31 mouse cellular contexts compared by ENCODE assay signal in the genomic region with DNA sequence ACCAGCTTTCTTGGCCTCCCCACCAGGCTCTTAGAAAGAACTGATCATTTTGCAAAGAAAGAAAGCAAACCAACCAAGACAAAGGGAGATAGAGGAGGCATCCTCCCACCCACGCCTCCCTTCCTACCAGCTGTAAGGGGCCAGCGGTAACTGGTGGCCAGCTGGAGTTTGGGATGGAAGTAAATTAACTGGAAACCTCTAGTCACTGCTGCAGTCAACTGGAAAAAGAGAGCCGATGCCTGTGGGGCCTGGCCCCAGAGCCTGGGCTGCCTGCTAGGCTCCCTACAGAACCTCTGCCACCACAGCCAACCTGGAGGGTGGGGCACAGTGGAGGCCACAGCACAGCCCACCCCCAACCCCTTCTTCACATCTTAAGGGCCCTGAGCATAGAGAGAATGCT. TPM values are rescaled to one million over a fixed set of nuclear protein-coding genes. Genes with fewer than 3 reads are reported as not detected.
DNase-seq lines count a peak whose midpoint lies in the region; ATAC-seq and TF ChIP-seq lines count a peak whose summit lies in the region.
"Had no signal": no experiment of that assay in that cellular context is flagged by ENCODE, and none has a peak within 500 bp of the region (broad histone marks: within the 10 kb centered on the region; RNA-seq: fewer than 3 reads in every experiment).

No protein-coding gene starts in this region.

- no peak overlapping the region for H3K4me3 ChIP-seq in kidney, embryonic 14.5 days (ENCODE audit: low read length)
- no peak overlapping the region for H3K4me3 ChIP-seq in kidney, adult 2 months (ENCODE audit: insufficient read depth, low read depth, low read length)
- no peak overlapping the region for H3K4me3 ChIP-seq in midbrain, embryonic 10.5 days
- H3K4me3 ChIP-seq in midbrain, postnatal 0 days (ENCODE audit: low read depth, low read length) = no peak overlapping the region
- H3K4me3 ChIP-seq in hindbrain, embryonic 13.5 days = no peak overlapping the region
- H3K4me3 ChIP-seq in neural tube, embryonic 13.5 days = no peak overlapping the region
- H3K4me3 ChIP-seq: embryonic facial prominence, embryonic 12.5 days; liver, embryonic 12.5 days; megakaryocyte, embryonic 14.5 days had no signal

- 3% methylated on average over 3 of the region's 3 CpGs for WGBS in kidney, embryonic 14.5 days
- 11% methylated on average over 3 of the region's 3 CpGs for WGBS in kidney, adult 2 months
- 3% methylated on average over 3 of the region's 3 CpGs for whole genome bisulfite sequencing in midbrain, embryonic 10.5 days
- WGBS in midbrain, postnatal 0 days = 14% methylated on average over 3 of the region's 3 CpGs
- WGBS in hindbrain, embryonic 13.5 days = 11% methylated on average over 3 of the region's 3 CpGs
- 2% methylated on average over 3 of the region's 3 CpGs for WGBS in neural tube, embryonic 13.5 days

- TF ChIP-seq POLR2A in kidney, adult 2 months (IDR thresholded peaks at IDR 0.05; ENCODE audit: low read depth, low read length) = no peak

- no peak for TF ChIP-seq CTCF in kidney, adult 2 months (conservative IDR thresholded peaks at IDR 0.05; ENCODE audit: insufficient read depth, insufficient read length, low read depth, low read length)
- TF ChIP-seq CTCF in midbrain, postnatal 0 days (IDR thresholded peaks at IDR 0.05) = no peak

- H3K27me3 ChIP-seq in kidney, embryonic 14.5 days (ENCODE audit: control insufficient read depth, insufficient read depth, low read length) = peaks cover 63% of the 10 kb centered on the region
- H3K27me3 ChIP-seq in kidney, adult 2 months (replicated peaks; ENCODE audit: control insufficient read depth, insufficient read depth, low read length) = peaks cover 3% of the 10 kb centered on the region; the same call in 1 of the 2 replicates
- peaks cover 100% of the 10 kb centered on the region for H3K27me3 ChIP-seq in midbrain, embryonic 10.5 days (ENCODE audit: low read depth, poor library complexity, severe bottlenecking)
- H3K27me3 ChIP-seq in midbrain, postnatal 0 days (ENCODE audit: insufficient read depth, low read length) = peaks cover 74% of the 10 kb centered on the region
- peaks cover 96% of the 10 kb centered on the region for H3K27me3 ChIP-seq in hindbrain, embryonic 13.5 days
- H3K27me3 ChIP-seq in neural tube, embryonic 13.5 days = peaks cover 99% of the 10 kb centered on the region

- DNase-seq in kidney, adult 2 months = no peak
- DNase-seq in midbrain, embryonic 10.5 days (ENCODE audit: low spot score) = peak; percentile 37
- no peak for DNase-seq in midbrain, postnatal 0 days (ENCODE audit: low spot score)
- no peak for DNase-seq in adrenal gland, postnatal 14 days
- DNase-seq: adrenal gland, postnatal 36 days; B cell, adult 2 months; cerebellum, adult 18-20 months; cerebellum, postnatal 10 days; gastrocnemius, postnatal 14 days; kidney, postnatal 10 days; left cerebral cortex, postnatal 4 days; liver, postnatal 0 days; lung, postnatal 4 days; right cerebral cortex, postnatal 4 days; thymus, adult 2 months; thymus, postnatal 36 days had no signal

- H3K4me2 ChIP-seq in kidney, embryonic 14.5 days (replicated peaks; ENCODE audit: low read depth, low read length) = no peak overlapping the region
- H3K4me2 ChIP-seq in midbrain, postnatal 0 days (ENCODE audit: low read depth, low read length, poor library complexity, severe bottlenecking) = no peak overlapping the region
- peak overlapping the region; percentile 31; the same call in 1 of the 2 replicates for H3K4me2 ChIP-seq in hindbrain, embryonic 13.5 days
- no peak overlapping the region for H3K4me2 ChIP-seq in neural tube, embryonic 13.5 days
- H3K4me2 ChIP-seq: embryonic facial prominence, embryonic 12.5 days; liver, embryonic 12.5 days had no signal

- H3K27ac ChIP-seq in kidney, embryonic 14.5 days (ENCODE audit: low read depth, low read length) = no peak overlapping the region
- H3K27ac ChIP-seq in kidney, adult 2 months (ENCODE audit: insufficient read depth, low read depth, low read length) = no peak overlapping the region
- H3K27ac ChIP-seq in midbrain, embryonic 10.5 days (replicated peaks) = 0 out of 2 replicates have a peak overlapping the region, but pooled peaks have one; percentile 38
- H3K27ac ChIP-seq in midbrain, postnatal 0 days (ENCODE audit: low read depth, low read length) = no peak overlapping the region
- H3K27ac ChIP-seq in hindbrain, embryonic 13.5 days = no peak overlapping the region
- H3K27ac ChIP-seq in neural tube, embryonic 13.5 days (replicated peaks) = no peak overlapping the region
- H3K27ac ChIP-seq: embryonic facial prominence, embryonic 12.5 days; liver, embryonic 12.5 days; stomach, postnatal 0 days had no signal

- no peaks in the 10 kb centered on the region for H3K9me3 ChIP-seq in kidney, embryonic 14.5 days (ENCODE audit: control insufficient read depth, low read length)
- H3K9me3 ChIP-seq in midbrain, embryonic 10.5 days (replicated peaks) = no peaks in the 10 kb centered on the region; the same call in 1 of the 2 replicates
- H3K9me3 ChIP-seq in midbrain, postnatal 0 days (ENCODE audit: low read length) = no peaks in the 10 kb centered on the region; the same call in 1 of the 2 replicates
- H3K9me3 ChIP-seq in hindbrain, embryonic 13.5 days = no peaks in the 10 kb centered on the region
- H3K9me3 ChIP-seq in neural tube, embryonic 13.5 days = peaks cover 6% of the 10 kb centered on the region; the same call in 1 of the 2 replicates
- H3K9me3 ChIP-seq: embryonic facial prominence, embryonic 12.5 days; liver, embryonic 12.5 days had no signal

- no peaks in the 10 kb centered on the region for H3K36me3 ChIP-seq in kidney, embryonic 14.5 days (ENCODE audit: control insufficient read depth, insufficient read depth, low read length)
- no peaks in the 10 kb centered on the region for H3K36me3 ChIP-seq in kidney, adult 2 months (ENCODE audit: control insufficient read depth, insufficient read depth, low read length)
- no peaks in the 10 kb centered on the region for H3K36me3 ChIP-seq in midbrain, embryonic 10.5 days
- H3K36me3 ChIP-seq in midbrain, postnatal 0 days (ENCODE audit: insufficient read depth, low read length) = no peaks in the 10 kb centered on the region
- no peaks in the 10 kb centered on the region for H3K36me3 ChIP-seq in hindbrain, embryonic 13.5 days
- H3K36me3 ChIP-seq in neural tube, embryonic 13.5 days = no peaks in the 10 kb centered on the region
- H3K36me3 ChIP-seq: embryonic facial prominence, embryonic 12.5 days; liver, embryonic 12.5 days had no signal

- peak; percentile 71 for ATAC-seq in kidney, embryonic 14.5 days (ENCODE audit: low FRiP score, low TSS enrichment)
- no peak for ATAC-seq in midbrain, postnatal 0 days (ENCODE audit: low FRiP score)
- no peak for ATAC-seq in hindbrain, embryonic 13.5 days (ENCODE audit: low FRiP score)
- 0 out of 2 replicates have a peak, but pooled peaks have one; percentile 28 for ATAC-seq in neural tube, embryonic 13.5 days (ENCODE audit: low read depth)
- ATAC-seq: forebrain, embryonic 14.5 days; intestine, embryonic 16.5 days; liver, embryonic 12.5 days; liver, postnatal 0 days; lung, postnatal 0 days had no signal

- no peaks in the 10 kb centered on the region for H3K4me1 ChIP-seq in kidney, embryonic 14.5 days (ENCODE audit: control insufficient read depth, insufficient read depth, low read length)
- H3K4me1 ChIP-seq in kidney, adult 2 months (ENCODE audit: control insufficient read depth, insufficient read depth, low read length) = no peaks in the 10 kb centered on the region
- peaks cover 47% of the 10 kb centered on the region for H3K4me1 ChIP-seq in midbrain, embryonic 10.5 days
- no peaks in the 10 kb centered on the region for H3K4me1 ChIP-seq in midbrain, postnatal 0 days (ENCODE audit: insufficient read depth, low read length)
- H3K4me1 ChIP-seq in hindbrain, embryonic 13.5 days (replicated peaks) = peaks cover 6% of the 10 kb centered on the region; the same call in 1 of the 2 replicates
- H3K4me1 ChIP-seq in neural tube, embryonic 13.5 days (replicated peaks) = peaks cover 7% of the 10 kb centered on the region; the same call in 1 of the 2 replicates
- H3K4me1 ChIP-seq: embryonic facial prominence, embryonic 12.5 days; liver, embryonic 12.5 days had no signal

- H3K9ac ChIP-seq in kidney, embryonic 14.5 days (ENCODE audit: low read depth, low read length) = no peak overlapping the region
- no peak overlapping the region for H3K9ac ChIP-seq in midbrain, postnatal 0 days (replicated peaks; ENCODE audit: low read length, poor library complexity, severe bottlenecking)
- 0 out of 2 replicates have a peak overlapping the region, but pooled peaks have one; percentile 29 for H3K9ac ChIP-seq in hindbrain, embryonic 13.5 days
- H3K9ac ChIP-seq in neural tube, embryonic 13.5 days = no peak overlapping the region
- H3K9ac ChIP-seq: embryonic facial prominence, embryonic 12.5 days; liver, embryonic 12.5 days; liver, postnatal 0 days had no signal

RNA-seq across cellular contexts. Expression of a gene that starts 8.7 kb away (rescaled TPM):
- polyA plus RNA-seq in kidney, embryonic 14.5 days (2014; fragmentation: Nextera tagmentation; extraction: Ambion mirVana) = 0.70 and 0.86 TPM in 2 replicates
- 0.08 and 0.16 TPM in 2 replicates for polyA plus RNA-seq in kidney, adult 2 months (2012; rRNA removed)
- polyA plus RNA-seq in midbrain, embryonic 10.5 days (2016; fragmentation: Nextera tagmentation; extraction: Ambion mirVana) = 9.0 and 11.0 TPM in 2 replicates
- 1.3 and 1.4 TPM in 2 replicates for total RNA-seq in midbrain, postnatal 0 days (2014; rRNA removed)
- 1.4 and 1.9 TPM in 2 replicates for polyA plus RNA-seq in midbrain, postnatal 0 days (2015; fragmentation: Nextera tagmentation; extraction: Ambion mirVana)
- polyA plus RNA-seq in hindbrain, embryonic 13.5 days (2015; fragmentation: Nextera tagmentation; extraction: Ambion mirVana) = 8.1 and 12.2 TPM in 2 replicates
- 7.6 and 7.7 TPM in 2 replicates for polyA plus RNA-seq in neural tube, embryonic 13.5 days (2015; fragmentation: Nextera tagmentation; extraction: Ambion mirVana)
- total RNA-seq in adrenal gland, postnatal 14 days (2021) = 0.15 TPM in 1 of 2 replicates, not detected in the other
- total RNA-seq: adrenal gland, adult 18-20 months; adrenal gland, postnatal 36 days; common myeloid progenitor, adult 5-6 weeks; gastrocnemius, postnatal 14 days; granulocyte monocyte progenitor cell, adult 5-6 weeks; neutrophil, adult 5-6 weeks had no signal
- polyA plus RNA-seq: liver, postnatal 0 days; spleen, adult 2 months; thymus, adult 2 months had no signal

Comparison
In these comparisons a context has a peak if more than half of its experiments do, and no peak if none do; other contexts are left out.
1. ATAC-seq: peak in kidney, embryonic 14.5 days (single experiment) and neural tube, embryonic 13.5 days (single experiment); none in midbrain, postnatal 0 days (single experiment) and hindbrain, embryonic 13.5 days (single experiment).